Mouse (Mus musculus) v-Abl transformed pro-B cells (cell line): ENCODE results near the gene Hrct1.

Source experiments
- in situ Hi-C, 2 experiments: fragments of 400-800 bp; cut with MboI; formaldehyde crosslinking; loops; one replicate each; pipeline ENCODE4 v1.15.1; 2025; ENCODE audit not compliant: unreplicated experiment in 2 of 2

The Hrct1 gene

GRCm38 (mm10) chr4:43726228-43726993 lies 577 bp upstream of the Hrct1 start:
- in situ Hi-C loops, result loop anchor here in 1 of 2 experiments (25.0 kb wide), 1 partner anchor 261 kb away; the partner anchor contains the start of gene Ccin

- in situ Hi-C loops, result loop anchor here in 1 of 2 experiments (25.0 kb wide), 1 partner anchor 259 kb away; the partner anchor contains the start of gene Ccin
These were observed 959 bp downstream of the Hrct1 start for GRCm38 (mm10) chr4:43727718-43728575.

- in situ Hi-C loops, result loop anchor here in 1 of 2 experiments (25.0 kb wide), 1 partner anchor 259 kb away; the partner anchor contains the start of gene Ccin
These were observed 1.6 kb downstream of the Hrct1 start for GRCm38 (mm10) chr4:43728576-43728954.

GRCm38 (mm10) chr4:43729126-43729525 lies 2.1 kb downstream of the Hrct1 start:
- in situ Hi-C loops, result loop anchor here in 1 of 2 experiments (25.0 kb wide), 1 partner anchor 258 kb away; the partner anchor contains the start of gene Ccin

- in situ Hi-C loops, result loop anchor here in 1 of 2 experiments (25.0 kb wide), 1 partner anchor 257 kb away; the partner anchor contains the start of gene Ccin
These were observed 3.0 kb downstream of the Hrct1 start, which contains the start of gene Spaar for GRCm38 (mm10) chr4:43729794-43730550. Gene Spaar, plus strand, starts transcription at chr4:43730034.

- in situ Hi-C loops, result loop anchor here in 1 of 2 experiments (25.0 kb wide), 1 partner anchor 256 kb away; the partner anchor contains the start of gene Ccin
These were observed 3.8 kb downstream of the Hrct1 start for GRCm38 (mm10) chr4:43730750-43731297.

GRCm38 (mm10) chr4:43732171-43732570 lies 5.2 kb downstream of the Hrct1 start:
- in situ Hi-C loops, result loop anchor here in 1 of 2 experiments (25.0 kb wide), 1 partner anchor 255 kb away; the partner anchor contains the start of gene Ccin

GRCm38 (mm10) chr4:43733186-43733585 lies 6.2 kb downstream of the Hrct1 start:
- in situ Hi-C loops, result loop anchor here in 1 of 2 experiments (25.0 kb wide), 1 partner anchor 254 kb away; the partner anchor contains the start of gene Ccin

- in situ Hi-C loops, result loop anchor here in 1 of 2 experiments (25.0 kb wide), 1 partner anchor 250 kb away; the partner anchor contains the start of gene Ccin
These were observed 10.2 kb downstream of the Hrct1 start for GRCm38 (mm10) chr4:43737144-43737543.

- in situ Hi-C loops, result loop anchor here in 1 of 2 experiments (25.0 kb wide), 1 partner anchor 248 kb away; the partner anchor contains the start of gene Ccin
These were observed 12.1 kb downstream of the Hrct1 start for GRCm38 (mm10) chr4:43738989-43739674.

GRCm38 (mm10) chr4:43741526-43741925 lies 14.5 kb downstream of the Hrct1 start:
- in situ Hi-C loops, result loop anchor here in 1 of 2 experiments (25.0 kb wide), 1 partner anchor 246 kb away; the partner anchor contains the start of gene Ccin

GRCm38 (mm10) chr4:43742637-43743036 lies 15.6 kb downstream of the Hrct1 start:
- in situ Hi-C loops, result loop anchor here in 1 of 2 experiments (25.0 kb wide), 1 partner anchor 245 kb away; the partner anchor contains the start of gene Ccin

GRCm38 (mm10) chr4:43743099-43743498 lies 16.1 kb downstream of the Hrct1 start:
- in situ Hi-C loops, result loop anchor here in 1 of 2 experiments (25.0 kb wide), 1 partner anchor 244 kb away; the partner anchor contains the start of gene Ccin

GRCm38 (mm10) chr4:43745187-43745586 lies 18.2 kb downstream of the Hrct1 start:
- in situ Hi-C loops, result loop anchor here in 1 of 2 experiments (5.0 to 25.0 kb wide), 2 partner anchors 112 to 242 kb away; partner anchors contain the start of gene Ccin

- in situ Hi-C loops, result no loop called here
These were observed 30.2 kb downstream of the Hrct1 start for GRCm38 (mm10) chr4:43757213-43757612.

- in situ Hi-C loops, result no loop called here
These were observed 32.8 kb downstream of the Hrct1 start for GRCm38 (mm10) chr4:43759571-43760418.

GRCm38 (mm10) chr4:43760460-43760859 lies 33.5 kb downstream of the Hrct1 start:
- in situ Hi-C loops, result no loop called here
